Mouse (Mus musculus) kidney, adult 2 months (tissue): ENCODE results near the gene Rhoj. TPM values are rescaled to one million over a fixed set of nuclear protein-coding genes. Genes with fewer than 3 reads are reported as not detected.
A peak's percentile ranks its signal among the peaks of the same experiment; 100 is the strongest.

Source experiments
- DNase-seq: peaks from one replicate; pipeline ENCODE4 v3.0.0; 2021
- H3K27ac ChIP-seq: fragments of 200-500 bp; 2 replicates; pipeline ENCODE4 v1.5.1; 2012; ENCODE audit warnings: low read depth, low read length, control low read depth, inconsistent platforms; ENCODE audit not compliant: insufficient read depth
- H3K27me3 ChIP-seq: fragments of 200-500 bp; replicated peaks from 2 replicates; pipeline ENCODE4 v1.6.1; 2012; ENCODE audit warnings: mild to moderate bottlenecking, moderate library complexity, low read length, inconsistent platforms; ENCODE audit not compliant: control insufficient read depth, insufficient read depth
- H3K36me3 ChIP-seq: fragments of 200-500 bp; 2 replicates; pipeline ENCODE4 v1.6.1; 2012; ENCODE audit warnings: mild to moderate bottlenecking, moderate library complexity, low read length, inconsistent platforms; ENCODE audit not compliant: control insufficient read depth, insufficient read depth
- H3K4me1 ChIP-seq: fragments of 200-500 bp; 2 replicates; pipeline ENCODE4 v1.6.1; 2011; ENCODE audit warnings: low read length; ENCODE audit not compliant: control insufficient read depth, insufficient read depth
- H3K4me3 ChIP-seq: fragments of 200-500 bp; 2 replicates; pipeline ENCODE4 v1.5.1; 2011; ENCODE audit warnings: mild to moderate bottlenecking, low read depth, low read length, control low read depth; ENCODE audit not compliant: insufficient read depth
- CTCF ChIP-seq: fragments of 200-500 bp; conservative IDR thresholded peaks from 2 replicates; pipeline ENCODE4 v1.5.1; 2011; ENCODE audit warnings: low read depth, mild to moderate bottlenecking, control low read depth, low read length, moderate library complexity, mixed read lengths; ENCODE audit not compliant: insufficient read depth, insufficient read length
- POLR2A ChIP-seq: fragments of 200-500 bp; IDR thresholded peaks from one replicate; pipeline ENCODE4 v1.6.1; 2011; ENCODE audit warnings: low read depth, low read length, control low read depth
- WGBS: fragments of 180-500 bp; shearing (Covaris S2); methylation state at CpG from one replicate; pipeline ENCODE4 v1.1.7; 2018; 5-methylcytosine and 5-hydroxymethylcytosine counted together
- polyA plus RNA-seq: library from polyadenylated mRNA; depleted of rRNA; stranded (reverse); fragments of >200 nt; gene quantifications from 2 replicates; pipeline ENCODE4 v1.2.3, GENCODE M21; 2012

Gene Rhoj
- polyA plus RNA-seq, 1 experiment: 21.7 TPM

GRCm38 (mm10) chr12:75313992-75314391 is 5.9 kb downstream of the Rhoj start:
- Histone ChIP-seq H3K4me1 (no peaks in the 10 kb centered on the region), H3K27ac (no peak overlapping the region), H3K36me3 (no peaks in the 10 kb centered on the region), H3K4me3 (no peak overlapping the region), H3K27me3 (no peaks in the 10 kb centered on the region)
- peak; percentile 8 for DNase-seq
- TF ChIP-seq POLR2A (no peak), CTCF (no peak)
- 76% methylated on average over 3 of the region's 3 CpGs for WGBS

- Histone ChIP-seq H3K4me1 (no peaks in the 10 kb centered on the region), H3K4me3 (no peak overlapping the region), H3K27me3 (no peaks in the 10 kb centered on the region), H3K36me3 (no peaks in the 10 kb centered on the region), H3K27ac (no peak overlapping the region)
- no peak for DNase-seq
- 78% methylated on average over 3 of the region's 3 CpGs for WGBS
- TF ChIP-seq POLR2A (no peak), CTCF (no peak)
Observed at GRCm38 (mm10) chr12:75315851-75316250, 7.7 kb downstream of the Rhoj start.

- no peak overlapping the region for H3K27ac ChIP-seq
- H3K4me1 ChIP-seq: no peaks in the 10 kb centered on the region
- H3K4me3 ChIP-seq: no peak overlapping the region
- 62% methylated on average over 12 of the region's 12 CpGs for WGBS
- DNase-seq: no peak
- no peaks in the 10 kb centered on the region for H3K36me3 ChIP-seq
- H3K27me3 ChIP-seq: no peaks in the 10 kb centered on the region; the same call in 1 of the 2 replicates
- TF ChIP-seq POLR2A (no peak), CTCF (no peak)
Observed at GRCm38 (mm10) chr12:75320441-75320925, 12.4 kb downstream of the Rhoj start.

- no peaks in the 10 kb centered on the region; the same call in 1 of the 2 replicates for H3K27me3 ChIP-seq
- 82% methylated on average over 4 of the region's 4 CpGs for WGBS
- no peak overlapping the region for H3K27ac ChIP-seq
- no peak for DNase-seq
- H3K4me3 ChIP-seq: no peak overlapping the region
- no peaks in the 10 kb centered on the region for H3K36me3 ChIP-seq
- TF ChIP-seq CTCF (no peak), POLR2A (no peak)
- no peaks in the 10 kb centered on the region for H3K4me1 ChIP-seq
Observed at GRCm38 (mm10) chr12:75321189-75321588, 13.1 kb downstream of the Rhoj start.

- H3K36me3 ChIP-seq: no peaks in the 10 kb centered on the region
- 68% methylated on average over 2 of the region's 2 CpGs for WGBS
- DNase-seq: no peak
- H3K27me3 ChIP-seq: no peaks in the 10 kb centered on the region; the same call in 1 of the 2 replicates
- H3K27ac ChIP-seq: no peak overlapping the region
- no peak overlapping the region for H3K4me3 ChIP-seq
- TF ChIP-seq CTCF: no peak
- no peak for TF ChIP-seq POLR2A
- no peaks in the 10 kb centered on the region for H3K4me1 ChIP-seq
Observed at GRCm38 (mm10) chr12:75329188-75329587, 21.1 kb downstream of the Rhoj start.

- Histone ChIP-seq H3K27ac (no peak overlapping the region), H3K36me3 (no peaks in the 10 kb centered on the region), H3K27me3 (no peaks in the 10 kb centered on the region), H3K4me3 (no peak overlapping the region), H3K4me1 (no peaks in the 10 kb centered on the region)
- no peak for TF ChIP-seq CTCF
- TF ChIP-seq POLR2A: no peak
- WGBS: 84% methylated on average over 3 of the region's 3 CpGs
- DNase-seq: no peak
Observed at GRCm38 (mm10) chr12:75339894-75340293, 31.8 kb downstream of the Rhoj start.

GRCm38 (mm10) chr12:75340331-75340730 is 32.2 kb downstream of the Rhoj start:
- Histone ChIP-seq H3K27me3 (no peaks in the 10 kb centered on the region), H3K27ac (no peak overlapping the region), H3K4me3 (no peak overlapping the region), H3K36me3 (no peaks in the 10 kb centered on the region), H3K4me1 (no peaks in the 10 kb centered on the region)
- TF ChIP-seq POLR2A: no peak
- no peak for TF ChIP-seq CTCF
- 79% methylated on average over 7 of the region's 7 CpGs for WGBS
- DNase-seq: no peak
